Mouse (Mus musculus): ENCODE data around the gene Stpg3. TPM values are rescaled to one million over a fixed set of nuclear protein-coding genes. Genes with fewer than 3 reads are reported as not detected.

Stpg3 gene
- polyA plus RNA-seq, 1 experiment from 2014 or later, result not detected

DNA sequence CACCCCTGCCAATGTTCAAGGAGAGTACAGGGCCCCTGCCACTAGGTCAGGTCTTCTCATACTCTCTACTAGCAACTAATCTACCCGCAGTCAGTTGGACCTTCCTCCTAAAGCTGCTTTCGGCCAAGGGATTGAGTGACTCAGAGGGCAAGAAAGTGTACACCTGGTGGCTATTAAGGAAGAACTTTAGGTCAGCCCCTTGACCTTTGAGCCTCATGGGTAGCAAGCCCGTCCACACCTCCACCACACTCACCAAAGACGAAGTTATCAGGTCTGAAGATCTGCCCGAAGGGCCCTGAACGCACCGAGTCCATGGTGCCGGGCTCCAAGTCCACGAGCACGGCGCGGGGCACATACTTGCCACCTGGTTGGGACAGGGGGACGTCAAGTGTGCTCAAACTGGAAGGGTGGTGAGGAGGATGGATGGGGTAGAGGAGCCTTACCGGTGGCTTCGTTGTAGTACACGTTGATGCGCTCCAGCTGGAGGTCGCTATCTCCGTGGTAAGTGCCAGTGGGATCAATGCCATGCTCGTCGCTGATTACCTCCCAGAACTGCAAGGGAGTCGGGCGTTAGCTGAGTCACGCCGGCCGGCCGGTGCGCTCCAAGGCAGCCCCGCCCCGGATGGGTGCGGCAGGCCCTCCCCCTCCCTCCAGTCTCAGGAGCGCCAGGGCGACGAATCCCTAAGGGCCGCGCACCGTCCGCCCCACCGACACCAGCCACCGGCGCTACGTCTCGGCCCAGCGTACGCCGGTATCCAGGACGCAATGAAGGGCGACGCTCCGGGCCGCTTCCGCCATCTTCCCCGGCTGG is 9.4 kb upstream of the Stpg3 start:
- ATAC-seq (ENCODE audit: low FRiP score) (peak; percentile 46), DNase-seq (ENCODE audit: low spot score, missing footprints) (peak; percentile 93)
- WGBS, result 3% methylated on average over 53 of the region's 53 CpGs
- peak overlapping the region; percentile 93 for H3K4me2 ChIP-seq
- peak overlapping the region; percentile 85 for H3K27ac ChIP-seq (ENCODE audit: low read depth, low read length)
- no peaks in the 10 kb centered on the region for H3K36me3 ChIP-seq (ENCODE audit: control insufficient read depth, insufficient read depth, low read length)
- peaks cover 13% of the 10 kb centered on the region for H3K4me1 ChIP-seq (ENCODE audit: control insufficient read depth, insufficient read depth, low read length)
- peak overlapping the region; percentile 97 for H3K4me3 ChIP-seq (ENCODE audit: low read depth, low read length)
- H3K27me3 ChIP-seq (ENCODE audit: control insufficient read depth, insufficient read depth, low read length), result no peaks in the 10 kb centered on the region
- peak overlapping the region; percentile 92 for H3K9ac ChIP-seq (ENCODE audit: low read length)
- H3K9me3 ChIP-seq (ENCODE audit: control insufficient read depth, low read length), result no peaks in the 10 kb centered on the region

DNA sequence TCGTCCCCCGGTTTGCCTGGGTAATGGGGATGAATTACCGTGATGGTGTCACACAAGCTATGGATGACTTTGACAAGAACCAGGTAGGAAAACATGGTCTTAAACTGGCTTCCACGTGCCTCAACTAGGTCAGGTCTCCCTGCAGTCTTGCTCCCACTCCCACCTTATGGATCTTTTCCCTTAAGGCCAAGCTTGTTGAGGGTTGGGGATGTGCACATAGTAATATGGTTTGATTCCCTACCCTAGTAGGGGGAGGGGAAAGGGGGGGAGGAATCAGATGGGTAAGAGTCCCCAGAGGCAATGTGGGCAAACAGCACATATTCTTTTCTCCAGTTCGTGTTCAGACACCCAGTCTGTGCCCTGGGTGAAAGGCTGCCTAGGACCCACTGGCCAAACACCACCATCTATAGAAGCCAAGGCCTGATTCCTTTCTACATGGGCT is 6.9 kb upstream of the Stpg3 start:
- 73% methylated on average over 5 of the region's 5 CpGs for WGBS
- DNase-seq (ENCODE audit: low spot score, missing footprints) (peak; percentile 81), ATAC-seq (ENCODE audit: low FRiP score) (no peak)
- Histone ChIP-seq H3K4me1 (ENCODE audit: control insufficient read depth, insufficient read depth, low read length) (peaks cover 16% of the 10 kb centered on the region), H3K4me2 (no peak overlapping the region), H3K9me3 (ENCODE audit: control insufficient read depth, low read length) (no peaks in the 10 kb centered on the region), H3K36me3 (ENCODE audit: control insufficient read depth, insufficient read depth, low read length) (no peaks in the 10 kb centered on the region), H3K27me3 (ENCODE audit: control insufficient read depth, insufficient read depth, low read length) (no peaks in the 10 kb centered on the region), H3K4me3 (ENCODE audit: low read depth, low read length) (no peak overlapping the region), H3K9ac (ENCODE audit: low read length) (no peak overlapping the region), H3K27ac (ENCODE audit: low read depth, low read length) (no peak overlapping the region)

DNA sequence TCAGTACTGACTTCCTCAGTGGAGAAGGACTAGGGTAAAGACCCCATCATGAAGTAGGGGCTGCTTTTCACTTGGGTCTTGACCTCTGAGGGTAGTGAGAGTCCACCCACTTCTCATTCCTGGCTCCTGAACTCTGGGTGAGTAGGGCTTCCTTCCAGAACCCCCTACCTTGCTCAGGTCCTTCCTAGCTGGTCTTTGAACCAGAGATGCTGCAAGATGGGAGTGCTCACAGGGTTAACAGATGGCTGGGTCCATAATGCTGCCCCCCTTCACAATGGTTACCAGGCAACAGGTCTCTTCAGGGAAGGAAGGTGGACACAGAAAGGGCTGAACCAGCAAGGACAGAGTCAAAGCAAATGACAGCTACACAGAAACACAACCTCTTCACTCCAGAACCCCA is 4.0 kb upstream of the Stpg3 start, which contains the start of gene Fam166a:
Gene Fam166a, plus strand, starts transcription at position 301 of the 400 bp plus-strand sequence.
- Histone ChIP-seq H3K9ac (ENCODE audit: low read length) (no peak within 1 kb of the TSS), H3K4me1 (ENCODE audit: control insufficient read depth, insufficient read depth, low read length) (peaks cover 6% of the 10 kb centered on the region), H3K27me3 (ENCODE audit: control insufficient read depth, insufficient read depth, low read length) (no peaks in the 10 kb centered on the region), H3K4me2 (no peak within 1 kb of the TSS), H3K36me3 (ENCODE audit: control insufficient read depth, insufficient read depth, low read length) (no peaks in the 10 kb centered on the region), H3K9me3 (ENCODE audit: control insufficient read depth, low read length) (no peaks in the 10 kb centered on the region), H3K4me3 (ENCODE audit: low read depth, low read length) (no peak within 1 kb of the TSS), H3K27ac (ENCODE audit: low read depth, low read length) (no peak within 1 kb of the TSS)
- ATAC-seq (ENCODE audit: low FRiP score) (no peak), DNase-seq (ENCODE audit: low spot score, missing footprints) (peak; percentile 79)

DNA sequence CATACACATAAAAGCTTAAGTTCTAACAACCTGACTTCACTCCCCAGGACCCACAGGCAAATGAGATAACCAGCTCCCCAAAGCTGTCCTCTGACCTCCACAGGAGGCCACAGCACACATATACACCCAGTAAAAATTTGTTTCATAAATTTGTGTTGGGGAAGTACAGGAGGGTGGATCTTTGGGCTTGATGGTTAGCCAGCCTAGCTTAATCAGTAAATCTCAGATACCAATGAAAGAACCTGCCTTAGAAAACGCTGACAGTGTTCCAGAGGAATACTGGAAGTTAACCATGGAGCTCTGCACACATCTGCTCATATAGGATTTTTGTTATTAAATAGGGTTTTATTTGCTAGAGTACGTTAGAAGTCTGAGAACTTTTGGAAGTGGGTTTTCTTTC is 3.2 kb upstream of the Stpg3 start:
- no peak overlapping the region for H3K4me2 ChIP-seq
- no peaks in the 10 kb centered on the region for H3K9me3 ChIP-seq (ENCODE audit: control insufficient read depth, low read length)
- 63% methylated on average over 2 of the region's 2 CpGs for WGBS
- 0 out of 2 replicates have a peak, but pooled peaks cover 3% of the 10 kb centered on the region for H3K4me1 ChIP-seq (ENCODE audit: control insufficient read depth, insufficient read depth, low read length)
- no peak overlapping the region for H3K4me3 ChIP-seq (ENCODE audit: low read depth, low read length)
- no peaks in the 10 kb centered on the region for H3K36me3 ChIP-seq (ENCODE audit: control insufficient read depth, insufficient read depth, low read length)
- no peaks in the 10 kb centered on the region for H3K27me3 ChIP-seq (ENCODE audit: control insufficient read depth, insufficient read depth, low read length)
- no peak overlapping the region for H3K9ac ChIP-seq (ENCODE audit: low read length)
- ATAC-seq (ENCODE audit: low FRiP score) (no peak), DNase-seq (ENCODE audit: low spot score, missing footprints) (peak; percentile 67)
- H3K27ac ChIP-seq (ENCODE audit: low read depth, low read length), result no peak overlapping the region

DNA sequence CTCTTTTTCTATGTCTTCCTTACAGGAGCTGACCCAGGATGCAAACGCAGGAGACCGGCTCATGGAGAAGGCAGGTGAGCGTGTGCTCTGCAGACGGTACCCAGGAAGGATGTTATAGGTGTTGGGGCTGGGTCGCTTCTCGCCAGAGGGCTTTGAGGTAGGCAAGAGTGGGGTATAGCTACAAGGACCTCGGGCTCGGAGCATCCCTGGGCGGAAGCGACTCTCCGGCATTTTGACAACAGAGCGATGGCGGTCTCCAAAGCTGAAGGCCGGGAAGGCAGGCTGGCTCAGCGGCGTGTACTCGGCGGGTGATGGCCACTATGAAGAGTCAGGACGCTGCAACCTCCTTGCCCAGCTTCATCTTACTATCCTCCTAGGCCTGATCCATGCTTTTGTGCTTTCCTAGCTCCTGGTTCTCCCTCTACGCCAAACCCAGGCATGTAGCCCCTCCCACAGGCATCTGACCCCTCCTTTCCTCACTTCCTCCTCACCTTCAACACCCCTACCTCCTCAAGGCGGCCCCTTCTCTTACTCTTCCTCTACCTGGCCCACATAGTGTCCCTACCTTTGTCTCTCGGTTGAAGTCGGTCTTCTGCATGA is 1.1 kb downstream of the Stpg3 start:
- H3K4me3 ChIP-seq (ENCODE audit: low read depth, low read length), result no peak overlapping the region

DNA sequence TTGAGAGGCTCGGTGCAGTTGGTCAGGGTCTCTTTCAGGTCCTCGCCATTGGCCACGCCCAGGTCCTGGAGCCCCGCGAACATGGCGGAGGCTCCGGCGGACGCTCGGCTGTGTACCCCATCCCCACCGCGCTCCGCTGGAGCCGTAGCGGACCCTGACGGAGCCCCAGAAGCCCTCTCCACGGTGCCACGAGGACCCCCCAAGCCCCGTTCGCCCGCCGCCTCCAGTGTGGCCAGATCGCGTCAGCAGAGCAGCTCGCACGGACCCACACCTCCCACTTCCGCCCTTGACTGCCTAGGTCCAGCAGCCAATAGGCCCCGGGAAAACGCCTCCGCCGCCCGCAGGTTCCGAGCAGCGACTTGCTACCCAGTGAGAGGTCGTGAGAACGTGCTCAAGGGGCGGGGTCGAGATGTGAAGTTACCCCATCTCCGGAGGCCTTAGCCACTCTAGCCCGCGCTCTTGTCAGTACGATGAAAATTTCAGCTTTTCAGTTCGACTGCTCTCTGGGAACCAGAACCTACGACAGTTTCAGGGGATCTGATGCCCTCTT is 3.2 kb downstream of the Stpg3 start, which contains the start of gene Nelfb:
Gene Nelfb, minus strand, starts transcription at position 369 of the 550 bp plus-strand sequence.
- Histone ChIP-seq H3K4me2 (peak within 1 kb of the TSS; percentile 79), H3K4me3 (ENCODE audit: low read depth, low read length) (peak within 1 kb of the TSS; percentile 84), H3K4me1 (ENCODE audit: control insufficient read depth, insufficient read depth, low read length) (peaks cover 15% of the 10 kb centered on the region), H3K9me3 (ENCODE audit: control insufficient read depth, low read length) (no peaks in the 10 kb centered on the region), H3K27ac (ENCODE audit: low read depth, low read length) (peak within 1 kb of the TSS; percentile 62), H3K36me3 (ENCODE audit: control insufficient read depth, insufficient read depth, low read length) (no peaks in the 10 kb centered on the region), H3K9ac (ENCODE audit: low read length) (peak within 1 kb of the TSS; percentile 90), H3K27me3 (ENCODE audit: control insufficient read depth, insufficient read depth, low read length) (no peaks in the 10 kb centered on the region)
- WGBS, result under 1% methylated on average over 44 of the region's 44 CpGs
- ATAC-seq (ENCODE audit: low FRiP score) (peak; percentile 96), DNase-seq (ENCODE audit: low spot score, missing footprints) (peak; percentile 99)

More for the DNA sequence above, 1.1 kb downstream of the Stpg3 start:
- no peak overlapping the region for H3K4me2 ChIP-seq
- no peaks in the 10 kb centered on the region for H3K9me3 ChIP-seq (ENCODE audit: control insufficient read depth, low read length)
- H3K36me3 ChIP-seq (ENCODE audit: control insufficient read depth, insufficient read depth, low read length), result no peaks in the 10 kb centered on the region
- 62% methylated on average over 23 of the region's 23 CpGs for WGBS
- DNase-seq (ENCODE audit: low spot score, missing footprints) (peak; percentile 69), ATAC-seq (ENCODE audit: low FRiP score) (no peak)
- H3K4me1 ChIP-seq (ENCODE audit: control insufficient read depth, insufficient read depth, low read length), result peaks cover 15% of the 10 kb centered on the region
- H3K27ac ChIP-seq (ENCODE audit: low read depth, low read length), result no peak overlapping the region
- no peaks in the 10 kb centered on the region for H3K27me3 ChIP-seq (ENCODE audit: control insufficient read depth, insufficient read depth, low read length)
- no peak overlapping the region for H3K9ac ChIP-seq (ENCODE audit: low read length)

DNA sequence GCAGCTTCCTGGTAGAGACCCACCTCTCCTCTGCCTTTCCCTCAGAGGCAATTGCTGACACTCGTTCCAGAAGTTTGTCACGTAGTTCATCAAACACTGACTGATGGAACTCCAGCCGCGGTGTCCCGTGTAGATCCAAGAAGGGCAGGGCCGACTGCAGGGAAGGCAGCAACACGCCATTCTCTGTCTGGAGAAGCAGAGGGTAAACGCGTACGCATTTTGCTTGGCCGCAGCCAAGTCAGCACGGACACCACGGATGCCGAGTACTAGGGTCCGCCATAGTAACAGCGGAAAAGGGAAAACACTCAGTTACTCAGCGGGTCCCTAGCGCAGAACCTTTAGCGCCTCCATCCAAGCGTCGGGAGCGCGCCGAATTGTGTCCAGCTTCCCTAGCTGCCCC is 3.8 kb downstream of the Stpg3 start:
- H3K36me3 ChIP-seq (ENCODE audit: control insufficient read depth, insufficient read depth, low read length), result no peaks in the 10 kb centered on the region
- peak overlapping the region; percentile 62; the same call in 1 of the 2 replicates for H3K27ac ChIP-seq (ENCODE audit: low read depth, low read length)
- peak overlapping the region; percentile 84 for H3K4me3 ChIP-seq (ENCODE audit: low read depth, low read length)
- peak overlapping the region; percentile 90 for H3K9ac ChIP-seq (ENCODE audit: low read length)
- no peaks in the 10 kb centered on the region for H3K27me3 ChIP-seq (ENCODE audit: control insufficient read depth, insufficient read depth, low read length)
- H3K4me2 ChIP-seq, result peak overlapping the region; percentile 79
- peaks cover 15% of the 10 kb centered on the region for H3K4me1 ChIP-seq (ENCODE audit: control insufficient read depth, insufficient read depth, low read length)
- DNase-seq (ENCODE audit: low spot score, missing footprints) (no peak), ATAC-seq (ENCODE audit: low FRiP score) (no peak; the same call in 1 of the 2 replicates)
- under 1% methylated on average over 24 of the region's 24 CpGs for WGBS
- no peaks in the 10 kb centered on the region for H3K9me3 ChIP-seq (ENCODE audit: control insufficient read depth, low read length)

DNA sequence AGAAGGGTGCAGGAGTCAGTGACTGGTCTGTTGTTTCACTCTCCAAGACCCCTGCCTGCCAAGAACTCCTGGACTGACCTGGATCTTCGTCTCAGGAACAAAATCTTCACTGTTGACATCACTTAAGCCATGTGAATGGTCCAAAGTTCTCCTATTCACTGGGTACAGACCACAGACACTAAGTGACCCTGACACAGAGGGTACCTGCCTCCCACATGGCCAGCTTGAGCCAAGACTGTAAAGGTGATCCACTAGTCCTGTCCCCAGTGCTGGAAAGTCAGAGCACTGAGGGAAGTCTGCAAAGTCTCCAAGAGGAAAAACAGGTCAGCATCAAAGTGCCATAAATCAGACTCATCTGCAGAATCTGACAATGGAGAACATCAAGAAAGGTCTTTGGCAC is 6.8 kb downstream of the Stpg3 start:
- peaks cover 9% of the 10 kb centered on the region; the same call in 1 of the 2 replicates for H3K36me3 ChIP-seq (ENCODE audit: control insufficient read depth, insufficient read depth, low read length)
- no peak overlapping the region for H3K4me2 ChIP-seq
- no peaks in the 10 kb centered on the region for H3K9me3 ChIP-seq (ENCODE audit: control insufficient read depth, low read length)
- H3K9ac ChIP-seq (ENCODE audit: low read length), result no peak overlapping the region
- H3K4me1 ChIP-seq (ENCODE audit: control insufficient read depth, insufficient read depth, low read length), result peaks cover 15% of the 10 kb centered on the region
- 83% methylated on average over 1 of the region's 1 CpGs for WGBS
- H3K27ac ChIP-seq (ENCODE audit: low read depth, low read length), result no peak overlapping the region
- no peak overlapping the region for H3K4me3 ChIP-seq (ENCODE audit: low read depth, low read length)
- ATAC-seq (ENCODE audit: low FRiP score) (no peak), DNase-seq (ENCODE audit: low spot score, missing footprints) (peak; percentile 10)
- no peaks in the 10 kb centered on the region for H3K27me3 ChIP-seq (ENCODE audit: control insufficient read depth, insufficient read depth, low read length)

All from midbrain, embryonic 11.5 days (tissue).